In genomic region chr2:139649518-139649917, GRCm38 (mm10) we compare ENCODE assay signal across 17 mouse cellular contexts. TPM values are rescaled to one million over a fixed set of nuclear protein-coding genes. Genes with fewer than 3 reads are reported as not detected.
DNase-seq lines count a peak whose midpoint lies in the region; ATAC-seq and TF ChIP-seq lines count a peak whose summit lies in the region.
"Had no signal": no experiment of that assay in that cellular context is flagged by ENCODE, and none has a peak within 500 bp of the region (broad histone marks: within the 10 kb centered on the region; RNA-seq: fewer than 3 reads in every experiment).

No protein-coding gene starts in this region.

- no peak overlapping the region for H3K27ac ChIP-seq in forebrain, embryonic 16.5 days (ENCODE audit: low read length)
- H3K27ac ChIP-seq in forebrain, embryonic 15.5 days (replicated peaks), result no peak overlapping the region
- no peak overlapping the region; the same call in 1 of the 2 replicates for H3K27ac ChIP-seq in neural tube, embryonic 15.5 days (replicated peaks)
- no peak overlapping the region for H3K27ac ChIP-seq in gastrocnemius, adult 2 months
- H3K27ac ChIP-seq in heart, adult 2 months, result no peak overlapping the region
- H3K27ac ChIP-seq: limb, embryonic 13.5 days had no signal

- no peak for TF ChIP-seq EP300 in heart, adult 2 months (IDR thresholded peaks at IDR 0.05; ENCODE audit: insufficient read depth, low read depth, low read length)

- 82% methylated on average over 3 of the region's 3 CpGs for WGBS in forebrain, embryonic 16.5 days
- 84% methylated on average over 3 of the region's 3 CpGs for WGBS in forebrain, embryonic 15.5 days
- WGBS in neural tube, embryonic 15.5 days, result 60% methylated on average over 3 of the region's 3 CpGs
- 72% methylated on average over 3 of the region's 3 CpGs for WGBS in heart, adult 2 months

- H3K27me3 ChIP-seq in forebrain, embryonic 16.5 days (replicated peaks; ENCODE audit: control insufficient read depth, insufficient read depth, low read length), result peaks cover 6% of the 10 kb centered on the region
- H3K27me3 ChIP-seq in forebrain, embryonic 15.5 days, result peaks cover 13% of the 10 kb centered on the region; the same call in 1 of the 2 replicates
- H3K27me3 ChIP-seq in neural tube, embryonic 15.5 days (replicated peaks), result no peaks in the 10 kb centered on the region
- H3K27me3 ChIP-seq in heart, adult 2 months (ENCODE audit: control insufficient read depth, insufficient read depth, low read length), result no peaks in the 10 kb centered on the region
- H3K27me3 ChIP-seq: limb, embryonic 13.5 days had no signal

- DNase-seq in layer of hippocampus, postnatal 10 days (ENCODE audit: low spot score in 2 of 2), result peak; percentile 7 to 20
- no peak for DNase-seq in gastrocnemius, adult 2 months
- no peak for DNase-seq in heart, adult 2 months
- DNase-seq in kidney, adult 9 months, result no peak
- DNase-seq: adrenal gland, postnatal 10 days; cerebellum, adult 18-20 months; gastrocnemius, postnatal 10 days; lung, postnatal 10 days; thymus, adult 2 months had no signal

- no peak overlapping the region for H3K9ac ChIP-seq in forebrain, embryonic 16.5 days (replicated peaks; ENCODE audit: low read depth, low read length)
- no peak overlapping the region for H3K9ac ChIP-seq in forebrain, embryonic 15.5 days (replicated peaks)
- no peak overlapping the region for H3K9ac ChIP-seq in neural tube, embryonic 15.5 days (replicated peaks)
- H3K9ac ChIP-seq in heart, adult 2 months (ENCODE audit: low read depth, low read length), result no peak overlapping the region
- H3K9ac ChIP-seq: limb, embryonic 13.5 days had no signal

- no peak overlapping the region for H3K4me2 ChIP-seq in forebrain, embryonic 16.5 days (ENCODE audit: low read length)
- no peak overlapping the region for H3K4me2 ChIP-seq in forebrain, embryonic 15.5 days (replicated peaks)
- H3K4me2 ChIP-seq in neural tube, embryonic 15.5 days, result no peak overlapping the region
- H3K4me2 ChIP-seq: limb, embryonic 13.5 days had no signal

- no peaks in the 10 kb centered on the region for H3K4me1 ChIP-seq in forebrain, embryonic 16.5 days (replicated peaks; ENCODE audit: control insufficient read depth, insufficient read depth, low read length)
- no peaks in the 10 kb centered on the region for H3K4me1 ChIP-seq in forebrain, embryonic 15.5 days
- 0 out of 2 replicates have a peak, but pooled peaks cover 7% of the 10 kb centered on the region for H3K4me1 ChIP-seq in neural tube, embryonic 15.5 days
- H3K4me1 ChIP-seq in heart, adult 2 months (ENCODE audit: control insufficient read depth, insufficient read depth, low read length), result no peaks in the 10 kb centered on the region

- TF ChIP-seq CTCF in gastrocnemius, adult 2 months (IDR thresholded peaks at IDR 0.05), result no peak
- no peak for TF ChIP-seq CTCF in heart, adult 2 months (IDR thresholded peaks at IDR 0.05)

- TF ChIP-seq POLR2A in heart, adult 2 months (IDR thresholded peaks at IDR 0.05; ENCODE audit: insufficient read depth, low read depth, low read length), result no peak

- no peaks in the 10 kb centered on the region for H3K79me2 ChIP-seq in heart, adult 2 months (replicated peaks; ENCODE audit: control insufficient read depth, insufficient read depth, low read length)

- no peak overlapping the region for H3K4me3 ChIP-seq in forebrain, embryonic 16.5 days (replicated peaks; ENCODE audit: low read length)
- H3K4me3 ChIP-seq in forebrain, embryonic 15.5 days, result no peak overlapping the region
- no peak overlapping the region for H3K4me3 ChIP-seq in neural tube, embryonic 15.5 days (replicated peaks)
- no peak overlapping the region for H3K4me3 ChIP-seq in gastrocnemius, adult 2 months
- H3K4me3 ChIP-seq in heart, adult 2 months, result no peak overlapping the region
- H3K4me3 ChIP-seq: limb, embryonic 13.5 days; myocyte had no signal

- no peaks in the 10 kb centered on the region for H3K36me3 ChIP-seq in forebrain, embryonic 16.5 days (ENCODE audit: control insufficient read depth, insufficient read depth)
- H3K36me3 ChIP-seq in forebrain, embryonic 15.5 days, result no peaks in the 10 kb centered on the region
- no peaks in the 10 kb centered on the region for H3K36me3 ChIP-seq in neural tube, embryonic 15.5 days
- H3K36me3 ChIP-seq in heart, adult 2 months (ENCODE audit: control insufficient read depth, insufficient read depth, low read length), result no peaks in the 10 kb centered on the region
- H3K36me3 ChIP-seq: limb, embryonic 13.5 days had no signal

- ATAC-seq in forebrain, embryonic 16.5 days, result peak; percentile 62
- no peak for ATAC-seq in forebrain, embryonic 15.5 days (replicated peaks)
- ATAC-seq in frontal cortex, adult (ENCODE audit: low TSS enrichment), result peak; percentile 98
- ATAC-seq in neural tube, embryonic 15.5 days (ENCODE audit: low FRiP score), result peak; percentile 88
- ATAC-seq: intestine, postnatal 0 days had no signal

- intact Hi-C loops in gastrocnemius, adult 2 months (cut with DNase I), result no loop called here
- intact Hi-C loops in heart, adult 2 months (cut with DNase I), result no loop called here

- H3K9me3 ChIP-seq in forebrain, embryonic 16.5 days (ENCODE audit: control insufficient read depth, low read length), result no peaks in the 10 kb centered on the region
- no peaks in the 10 kb centered on the region for H3K9me3 ChIP-seq in forebrain, embryonic 15.5 days
- H3K9me3 ChIP-seq in neural tube, embryonic 15.5 days (replicated peaks), result no peaks in the 10 kb centered on the region
- H3K9me3 ChIP-seq: limb, embryonic 13.5 days had no signal

RNA-seq across cellular contexts. Expression of gene Ism1, which starts 28.5 kb away (rescaled TPM):
- polyA plus RNA-seq in forebrain, embryonic 16.5 days (2015; fragmentation: Nextera tagmentation; extraction: Ambion mirVana), result 0.29 and 0.36 TPM in 2 replicates
- polyA plus RNA-seq in forebrain, embryonic 15.5 days (2015; fragmentation: Nextera tagmentation; extraction: Ambion mirVana), result 0.34 and 0.52 TPM in 2 replicates
- 1 to 10 TPM; 5.1 to 6.1 TPM for total RNA-seq in layer of hippocampus, postnatal 10 days (2021)
- polyA plus RNA-seq in neural tube, embryonic 15.5 days (2015; fragmentation: Nextera tagmentation; extraction: Ambion mirVana), result 0.88 and 1.0 TPM in 2 replicates
- 1 to 10 TPM in 1 of 2 experiments, under 1 TPM in 1; 0.51 to 1.1 TPM for total RNA-seq in gastrocnemius, adult 2 months (2021)
- total RNA-seq in heart, adult 2 months (2021), result 1 to 10 TPM in 1 of 2 experiments, under 1 TPM in 1; 0.91 to 1.0 TPM
- polyA plus RNA-seq in heart, adult 2 months (2012; rRNA removed), result 1.1 and 1.5 TPM in 2 replicates
- total RNA-seq: MEL had no signal
- polyA plus RNA-seq: myocyte had no signal

Comparison
In these comparisons a context has a peak if more than half of its experiments do, and no peak if none do; other contexts are left out.
1. DNase-seq: peak in layer of hippocampus, postnatal 10 days (2 of 2); none in gastrocnemius, adult 2 months (single experiment), heart, adult 2 months (0 of 2) and kidney, adult 9 months (single experiment).